Mouse (Mus musculus) Muller cell, postnatal 12 days (primary cell): ENCODE results near the gene Igfbp7.
A peak's percentile ranks its signal among the peaks of the same experiment; 100 is the strongest.

Experiments used
- DNase-seq: peaks from one replicate; pipeline ENCODE4 v3.0.0-alpha.2; 2015; ENCODE audit errors: inconsistent ontology term

Gene Igfbp7

DNA sequence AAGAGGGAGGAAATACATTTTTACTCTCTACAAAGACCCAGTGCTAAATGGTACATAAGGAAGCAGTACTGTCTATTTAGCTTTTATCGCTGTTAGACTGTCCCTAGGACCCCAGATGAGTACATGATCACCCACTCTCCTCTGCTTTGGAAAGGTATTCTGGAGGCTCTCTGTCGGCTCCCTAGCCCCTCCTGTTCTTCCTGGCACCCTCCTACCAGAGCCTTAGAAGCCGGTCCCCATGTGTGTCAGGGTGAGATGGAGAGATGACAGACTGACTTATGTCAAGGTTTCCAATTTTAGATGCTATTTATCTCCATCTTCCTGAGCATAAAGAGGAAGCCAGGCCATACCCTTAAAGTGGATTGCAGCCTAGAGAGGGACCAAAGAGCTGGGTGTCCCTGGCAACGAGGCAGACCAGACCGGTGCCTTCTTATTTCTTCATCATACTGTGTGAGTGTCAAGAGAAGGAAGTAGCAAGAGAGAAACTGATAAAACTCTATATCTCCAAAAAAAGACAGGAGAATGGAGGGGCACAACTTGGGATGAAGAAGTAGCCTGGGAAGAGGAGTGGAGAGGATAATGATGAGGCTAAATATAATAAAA lies 2.3 kb downstream of the Igfbp7 start:
- no peak for DNase-seq

DNA sequence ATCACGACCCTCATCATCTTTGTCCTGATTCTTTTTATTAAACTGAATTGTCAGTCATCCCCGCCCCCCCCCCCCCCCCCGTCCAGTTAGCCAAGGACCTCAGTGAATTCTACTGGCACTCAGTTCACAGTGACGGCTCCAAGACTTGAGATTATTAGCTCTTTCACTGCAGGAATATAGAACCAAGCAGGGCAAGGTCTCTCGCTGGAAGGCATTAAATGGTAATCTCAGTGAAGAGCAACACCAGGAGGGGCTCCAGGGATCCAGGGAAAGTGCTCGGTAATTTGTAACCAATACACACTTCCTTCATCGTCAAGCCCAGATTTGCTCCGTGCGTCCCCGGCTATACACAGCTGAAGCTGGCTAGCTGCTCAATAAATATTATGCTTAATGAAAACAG lies 2.9 kb downstream of the Igfbp7 start:
- DNase-seq: no peak

DNA sequence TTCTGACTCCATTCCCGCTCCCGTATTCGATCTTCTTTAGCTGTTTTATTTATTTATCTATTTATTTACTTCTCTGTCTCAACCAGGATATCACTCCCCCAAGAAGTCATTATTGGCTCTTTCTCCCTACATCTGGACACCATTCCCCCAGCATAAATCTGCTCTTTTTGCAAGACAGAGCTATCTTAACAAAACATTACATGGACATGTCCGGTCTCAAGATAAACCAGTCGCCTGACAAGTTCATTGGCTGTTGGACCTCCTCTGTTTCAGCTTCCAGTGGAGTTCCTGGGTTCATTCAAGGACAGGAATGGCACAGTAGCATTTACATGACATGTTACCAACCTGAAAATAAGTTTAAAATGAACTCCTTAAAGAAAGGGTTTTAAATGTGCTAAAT lies 4.9 kb downstream of the Igfbp7 start:
- no peak for DNase-seq

DNA sequence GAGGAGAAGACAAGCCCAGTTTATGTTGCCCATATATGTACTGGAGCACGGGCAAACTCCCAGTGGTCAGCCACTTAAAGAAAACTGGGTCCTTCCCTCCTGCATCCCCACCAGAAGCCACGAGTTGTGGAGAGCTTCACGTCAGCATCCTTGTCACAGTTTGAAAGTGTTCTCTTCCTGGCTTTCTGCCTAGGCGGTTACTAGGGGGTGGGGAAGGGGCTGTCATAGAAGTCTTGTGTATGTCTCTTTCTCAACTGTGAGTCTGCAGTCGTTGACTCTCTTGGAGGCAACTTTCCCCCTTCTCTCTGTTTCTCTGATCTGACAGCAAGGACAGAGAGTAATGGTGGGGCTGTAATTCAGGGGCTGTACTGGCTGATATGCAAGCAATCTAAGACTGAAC lies 5.7 kb downstream of the Igfbp7 start:
- DNase-seq: no peak

DNA sequence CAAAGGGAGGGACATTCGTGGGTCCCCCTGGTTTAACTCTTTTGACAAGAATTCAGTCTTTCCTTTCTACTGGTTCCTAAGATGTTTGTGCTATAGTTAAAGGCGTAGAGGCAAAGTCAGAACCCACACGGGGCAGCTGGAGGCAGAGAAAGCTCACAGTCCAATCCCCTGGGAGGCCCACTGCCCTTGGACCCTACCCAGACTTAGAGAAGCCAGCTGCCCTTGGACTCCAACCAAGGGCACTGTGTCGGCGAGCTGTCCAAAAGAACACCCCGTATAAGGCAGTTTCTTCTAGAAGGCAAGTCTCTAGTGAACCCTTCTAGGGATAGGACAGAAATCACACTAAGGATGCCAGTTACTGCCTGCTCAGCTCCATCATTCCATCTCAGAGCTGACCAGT lies 7.0 kb downstream of the Igfbp7 start:
- no peak for DNase-seq

GRCm38 (mm10) chr5:77400151-77400550 lies 7.7 kb downstream of the Igfbp7 start:
- DNase-seq: no peak

DNA sequence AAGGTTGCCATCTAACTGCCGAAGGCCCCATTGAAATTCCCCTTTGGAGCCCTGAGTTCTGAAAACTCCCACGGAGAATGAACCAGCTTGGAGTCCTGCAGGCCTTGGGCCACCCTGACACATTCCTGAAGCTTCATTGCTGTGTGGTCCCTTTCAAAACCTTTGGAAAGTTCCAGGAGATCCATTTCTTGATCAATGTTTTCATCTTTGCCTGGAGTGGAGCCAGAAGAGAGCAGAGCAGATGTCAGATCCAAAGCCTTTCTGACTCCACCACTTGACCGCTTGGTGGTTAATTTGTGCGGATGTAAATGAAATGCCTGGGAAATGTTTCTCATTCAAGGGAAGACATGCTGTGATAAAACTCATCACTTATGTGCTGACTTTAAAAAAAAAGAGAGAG lies 8.8 kb downstream of the Igfbp7 start:
- peak; percentile 58 for DNase-seq

DNA sequence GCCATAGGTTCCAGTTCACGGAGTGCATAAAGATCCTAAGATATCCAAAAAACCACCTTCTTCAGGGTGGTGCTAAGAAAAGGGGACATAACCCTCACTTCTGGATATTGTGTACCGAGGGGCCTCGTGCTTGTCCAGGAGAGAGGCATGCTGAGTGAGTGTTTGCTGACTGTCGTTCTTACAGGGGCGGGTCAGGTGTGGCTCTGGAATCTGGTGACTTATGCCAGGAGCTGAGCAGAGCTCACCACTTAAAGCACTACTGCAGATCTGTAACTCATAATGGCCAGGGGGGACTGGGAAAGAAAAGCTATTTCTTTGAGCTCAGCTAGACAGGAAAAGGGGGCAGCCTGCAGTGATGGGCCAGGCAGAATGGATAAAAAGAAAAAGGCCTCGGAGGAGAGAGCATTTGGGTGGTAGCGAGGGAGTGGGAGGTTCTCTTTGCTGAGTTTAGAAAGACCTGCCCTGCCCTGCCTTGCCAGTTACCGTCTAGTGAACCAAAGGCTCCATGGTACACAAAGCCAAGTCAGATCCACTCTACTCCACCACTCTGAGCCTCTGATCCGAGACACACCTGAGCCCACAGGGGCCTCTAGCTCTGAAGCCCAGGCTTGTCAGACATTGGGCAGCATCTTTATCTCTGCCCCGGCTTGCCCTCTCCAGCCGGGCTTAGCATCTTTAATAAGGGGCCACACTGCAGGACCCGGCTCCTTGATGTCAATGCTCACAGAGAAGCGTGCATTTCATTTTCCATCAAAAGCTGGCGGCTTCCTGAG lies 9.4 kb downstream of the Igfbp7 start:
- no peak for DNase-seq

DNA sequence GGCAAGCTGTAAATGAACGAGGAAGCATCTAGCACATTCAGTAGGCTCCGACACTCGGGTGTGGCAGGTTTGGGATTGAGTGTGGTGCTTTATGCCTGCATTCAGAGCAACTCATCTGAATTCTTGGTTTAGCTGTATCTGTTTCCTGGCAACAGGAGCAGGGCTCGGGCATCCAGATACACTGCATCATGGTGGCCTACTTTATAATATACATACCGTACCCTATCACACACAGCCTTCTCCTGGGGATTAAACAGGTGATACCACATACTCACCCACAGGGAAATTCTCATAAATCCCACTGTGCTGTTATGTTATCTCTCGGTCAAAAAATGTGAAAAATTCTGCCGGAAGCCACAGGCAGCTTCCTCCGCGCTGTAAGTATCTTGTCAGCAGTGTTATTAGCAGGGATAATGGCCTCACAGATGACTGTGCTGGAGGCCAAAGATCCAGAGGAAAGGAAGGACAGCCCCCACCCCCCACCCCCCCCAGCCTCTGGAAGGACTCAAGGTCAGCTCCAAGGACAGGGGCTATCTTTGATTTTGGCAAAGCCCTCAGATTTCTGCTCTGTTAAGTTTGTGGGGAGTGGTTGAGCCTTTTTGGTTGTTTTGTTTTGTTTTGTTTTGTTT lies 13.7 kb downstream of the Igfbp7 start:
- DNase-seq: no peak

- no peak for DNase-seq
Measured at GRCm38 (mm10) chr5:77393094-77393619, 14.7 kb downstream of the Igfbp7 start.

GRCm38 (mm10) chr5:77390272-77390671 lies 17.6 kb downstream of the Igfbp7 start:
- DNase-seq: no peak

DNA sequence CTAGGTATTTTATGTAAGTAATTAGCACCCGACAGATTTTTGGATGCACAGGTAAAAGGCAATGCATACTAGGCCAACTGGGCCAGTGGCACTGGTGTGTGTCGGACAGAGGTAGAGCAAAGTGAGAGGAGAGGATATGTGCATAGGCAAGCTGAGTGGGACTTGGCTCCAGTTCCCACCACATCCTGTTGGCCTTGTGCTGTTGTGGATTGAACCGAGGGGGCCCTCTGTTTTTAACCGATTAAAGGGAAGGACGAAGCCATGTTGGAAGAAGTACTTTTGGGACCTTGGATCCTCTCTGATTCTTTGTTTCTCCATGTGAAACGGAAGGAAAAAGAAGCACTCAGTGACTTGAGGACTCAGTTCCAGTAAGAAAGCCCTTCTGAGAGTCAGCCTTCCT lies 19.5 kb downstream of the Igfbp7 start:
- DNase-seq: no peak

- DNase-seq: no peak
Measured at GRCm38 (mm10) chr5:77387414-77387704, 20.5 kb downstream of the Igfbp7 start.

GRCm38 (mm10) chr5:77386596-77387413 lies 21.0 kb downstream of the Igfbp7 start:
- DNase-seq: peak; percentile 52

- no peak for DNase-seq
Measured at GRCm38 (mm10) chr5:77385900-77386595, 21.8 kb downstream of the Igfbp7 start.

DNA sequence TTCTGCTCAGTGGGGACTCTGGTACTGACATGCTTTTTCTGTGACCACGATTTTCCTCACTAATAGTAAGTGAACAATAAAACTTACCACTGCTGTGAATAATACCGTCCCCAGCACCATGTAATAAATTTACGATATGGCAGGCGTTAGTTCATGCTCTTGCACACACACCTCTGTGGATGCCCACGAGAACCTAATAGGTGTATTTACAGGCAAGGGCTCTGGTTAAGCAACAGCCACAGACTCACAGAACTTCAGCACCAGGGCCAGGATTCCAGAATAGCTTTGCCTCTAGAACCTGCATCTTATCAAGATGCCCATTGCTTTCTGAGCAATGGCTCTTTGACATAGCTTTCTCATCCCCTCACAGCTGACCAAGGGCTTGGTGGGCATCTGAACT lies 22.6 kb downstream of the Igfbp7 start:
- DNase-seq: no peak

GRCm38 (mm10) chr5:77384724-77385123 lies 23.1 kb downstream of the Igfbp7 start:
- DNase-seq: no peak

- peak; percentile 90 for DNase-seq
Measured at GRCm38 (mm10) chr5:77383799-77384554, 23.9 kb downstream of the Igfbp7 start.

GRCm38 (mm10) chr5:77381686-77382085 lies 26.2 kb downstream of the Igfbp7 start:
- DNase-seq: peak; percentile 63

DNA sequence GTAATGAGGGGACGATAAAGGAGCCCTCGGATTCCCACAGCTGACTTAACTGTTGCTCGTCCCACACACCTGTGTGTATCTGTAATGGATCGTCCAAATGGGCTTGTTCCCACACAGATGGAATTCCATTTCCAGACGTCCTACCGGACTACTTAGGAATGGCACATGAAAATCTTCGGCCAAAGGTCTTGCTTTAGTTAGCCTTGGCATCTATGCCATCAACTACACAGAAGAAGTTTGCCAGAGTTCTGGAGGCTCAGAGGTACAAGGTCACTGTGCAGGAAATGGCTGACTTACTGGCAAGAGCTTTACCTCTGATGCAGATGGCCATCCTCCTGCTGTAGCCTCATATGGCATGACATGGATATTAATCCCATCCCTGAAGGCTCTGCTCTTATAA lies 26.6 kb downstream of the Igfbp7 start:
- DNase-seq: no peak
